Mouse (Mus musculus): ENCODE results near the gene Ube2e3. TPM values are rescaled to one million over a fixed set of nuclear protein-coding genes. Genes with fewer than 3 reads are reported as not detected.

The Ube2e3 gene
- total RNA-seq (2014; fragmentation: Nextera tagmentation) (87.9 and 95.4 TPM in 2 replicates), total RNA-seq (2017) (95.7 and 95.9 TPM in 2 replicates), polyA plus RNA-seq (2012) (99.6 and 129 TPM in 2 replicates)

GRCm38 (mm10) chr2:78867726-78868510 lies at the start of gene Ube2e3:
Gene Ube2e3, plus strand, starts transcription at chr2:78868124.
- Histone ChIP-seq H3K27me3 (ENCODE audit: insufficient read depth, low read length) (no peaks in the 10 kb centered on the region), H3K36me3 (replicated peaks) (peaks cover 18% of the 10 kb centered on the region), H3K4me3 (ENCODE audit: low read depth, low read length) (peak within 1 kb of the TSS; percentile 77), H3K9me3 (replicated peaks) (no peaks in the 10 kb centered on the region), H3K4me1 (ENCODE audit: insufficient read depth, low read depth, low read length) (peaks cover 63% of the 10 kb centered on the region)
- TF ChIP-seq CTCF (IDR thresholded peaks at IDR 0.05; ENCODE audit: low read depth, low read length) (no peak), GATA2 (IDR thresholded peaks at IDR 0.05; ENCODE audit: borderline replicate concordance, low read depth, low read length) (no peak), GATA1 (IDR thresholded peaks at IDR 0.05; ENCODE audit: borderline replicate concordance, low read length) (no peak), TAL1 (conservative IDR thresholded peaks at IDR 0.05; ENCODE audit: low read depth, low read length) (no peak), POLR2AphosphoS5 (IDR thresholded peaks at IDR 0.05; ENCODE audit: insufficient replicate concordance, low read depth, low read length) (no peak)
- ATAC-seq (ENCODE audit: extremely low read depth, insufficient number of reproducible peaks, low FRiP score, poor library complexity, severe bottlenecking) = no peak
- no peak for DNase-seq (ENCODE audit: low spot score)

- Histone ChIP-seq H3K27me3 (ENCODE audit: insufficient read depth, low read length) (no peaks in the 10 kb centered on the region), H3K4me1 (ENCODE audit: insufficient read depth, low read depth, low read length) (no peaks in the 10 kb centered on the region; the same call in 1 of the 2 replicates), H3K4me3 (ENCODE audit: low read depth, low read length) (no peak overlapping the region), H3K9me3 (replicated peaks) (no peaks in the 10 kb centered on the region), H3K36me3 (replicated peaks) (no peaks in the 10 kb centered on the region)
- no peak for TF ChIP-seq GATA2 (IDR thresholded peaks at IDR 0.05; ENCODE audit: borderline replicate concordance, low read depth, low read length)
- no peak for TF ChIP-seq CTCF (IDR thresholded peaks at IDR 0.05; ENCODE audit: low read depth, low read length)
- TF ChIP-seq POLR2AphosphoS5 (IDR thresholded peaks at IDR 0.05; ENCODE audit: insufficient replicate concordance, low read depth, low read length) = no peak
- TF ChIP-seq GATA1 (IDR thresholded peaks at IDR 0.05; ENCODE audit: borderline replicate concordance, low read length) = no peak
- TF ChIP-seq TAL1 (conservative IDR thresholded peaks at IDR 0.05; ENCODE audit: low read depth, low read length) = no peak
- no peak for DNase-seq (ENCODE audit: low spot score)
- ATAC-seq (ENCODE audit: extremely low read depth, insufficient number of reproducible peaks, low FRiP score, poor library complexity, severe bottlenecking) = no peak
Observed at GRCm38 (mm10) chr2:78829887-78830286, 38.0 kb upstream of the Ube2e3 start.

- no peak overlapping the region for H3K4me3 ChIP-seq (ENCODE audit: low read depth, low read length)
- TF ChIP-seq POLR2AphosphoS5 (IDR thresholded peaks at IDR 0.05; ENCODE audit: insufficient replicate concordance, low read depth, low read length) = no peak
- no peak for TF ChIP-seq GATA1 (IDR thresholded peaks at IDR 0.05; ENCODE audit: borderline replicate concordance, low read length)
- TF ChIP-seq GATA2 (IDR thresholded peaks at IDR 0.05; ENCODE audit: borderline replicate concordance, low read depth, low read length) = no peak
- no peak; the same call in 1 of the 2 replicates for TF ChIP-seq TAL1 (conservative IDR thresholded peaks at IDR 0.05; ENCODE audit: low read depth, low read length)
- TF ChIP-seq CTCF (IDR thresholded peaks at IDR 0.05; ENCODE audit: low read depth, low read length) = no peak
- H3K4me1 ChIP-seq (ENCODE audit: insufficient read depth, low read depth, low read length) = peaks cover 26% of the 10 kb centered on the region
- no peaks in the 10 kb centered on the region for H3K36me3 ChIP-seq (replicated peaks)
- DNase-seq (ENCODE audit: low spot score) (peak; percentile 26), ATAC-seq (ENCODE audit: extremely low read depth, insufficient number of reproducible peaks, low FRiP score, poor library complexity, severe bottlenecking) (peak; percentile 87)
- H3K9me3 ChIP-seq (replicated peaks) = no peaks in the 10 kb centered on the region
- H3K27me3 ChIP-seq (ENCODE audit: insufficient read depth, low read length) = no peaks in the 10 kb centered on the region
Observed at GRCm38 (mm10) chr2:78841494-78842224, 26.3 kb upstream of the Ube2e3 start.

GRCm38 (mm10) chr2:78844365-78844764 lies 23.6 kb upstream of the Ube2e3 start:
- H3K36me3 ChIP-seq (replicated peaks) = no peaks in the 10 kb centered on the region
- H3K4me3 ChIP-seq (ENCODE audit: low read depth, low read length) = no peak overlapping the region
- ATAC-seq (ENCODE audit: extremely low read depth, insufficient number of reproducible peaks, low FRiP score, poor library complexity, severe bottlenecking) (no peak), DNase-seq (ENCODE audit: low spot score) (no peak)
- H3K9me3 ChIP-seq (replicated peaks) = no peaks in the 10 kb centered on the region
- H3K27me3 ChIP-seq (ENCODE audit: insufficient read depth, low read length) = no peaks in the 10 kb centered on the region
- peaks cover 23% of the 10 kb centered on the region for H3K4me1 ChIP-seq (ENCODE audit: insufficient read depth, low read depth, low read length)
- no peak for TF ChIP-seq GATA1 (IDR thresholded peaks at IDR 0.05; ENCODE audit: borderline replicate concordance, low read length)
- no peak for TF ChIP-seq CTCF (IDR thresholded peaks at IDR 0.05; ENCODE audit: low read depth, low read length)
- no peak for TF ChIP-seq GATA2 (IDR thresholded peaks at IDR 0.05; ENCODE audit: borderline replicate concordance, low read depth, low read length)
- TF ChIP-seq POLR2AphosphoS5 (IDR thresholded peaks at IDR 0.05; ENCODE audit: insufficient replicate concordance, low read depth, low read length) = no peak
- TF ChIP-seq TAL1 (conservative IDR thresholded peaks at IDR 0.05; ENCODE audit: low read depth, low read length) = no peak

- peaks cover 23% of the 10 kb centered on the region for H3K4me1 ChIP-seq (ENCODE audit: insufficient read depth, low read depth, low read length)
- TF ChIP-seq GATA2 (IDR thresholded peaks at IDR 0.05; ENCODE audit: borderline replicate concordance, low read depth, low read length) = no peak
- no peak for TF ChIP-seq TAL1 (conservative IDR thresholded peaks at IDR 0.05; ENCODE audit: low read depth, low read length)
- TF ChIP-seq GATA1 (IDR thresholded peaks at IDR 0.05; ENCODE audit: borderline replicate concordance, low read length) = no peak
- TF ChIP-seq POLR2AphosphoS5 (IDR thresholded peaks at IDR 0.05; ENCODE audit: insufficient replicate concordance, low read depth, low read length) = no peak
- no peak for TF ChIP-seq CTCF (IDR thresholded peaks at IDR 0.05; ENCODE audit: low read depth, low read length)
- H3K4me3 ChIP-seq (ENCODE audit: low read depth, low read length) = no peak overlapping the region
- no peak for ATAC-seq (ENCODE audit: extremely low read depth, insufficient number of reproducible peaks, low FRiP score, poor library complexity, severe bottlenecking)
- DNase-seq (ENCODE audit: low spot score) = no peak
- no peaks in the 10 kb centered on the region for H3K9me3 ChIP-seq (replicated peaks)
- H3K36me3 ChIP-seq (replicated peaks) = no peaks in the 10 kb centered on the region
- H3K27me3 ChIP-seq (ENCODE audit: insufficient read depth, low read length) = no peaks in the 10 kb centered on the region
Observed at GRCm38 (mm10) chr2:78845274-78845673, 22.6 kb upstream of the Ube2e3 start.

- Histone ChIP-seq H3K9me3 (replicated peaks) (no peaks in the 10 kb centered on the region), H3K4me1 (ENCODE audit: insufficient read depth, low read depth, low read length) (peaks cover 21% of the 10 kb centered on the region), H3K27me3 (ENCODE audit: insufficient read depth, low read length) (no peaks in the 10 kb centered on the region), H3K4me3 (ENCODE audit: low read depth, low read length) (no peak overlapping the region), H3K36me3 (replicated peaks) (no peaks in the 10 kb centered on the region)
- TF ChIP-seq GATA1 (IDR thresholded peaks at IDR 0.05; ENCODE audit: borderline replicate concordance, low read length) = no peak
- no peak for TF ChIP-seq GATA2 (IDR thresholded peaks at IDR 0.05; ENCODE audit: borderline replicate concordance, low read depth, low read length)
- TF ChIP-seq CTCF (IDR thresholded peaks at IDR 0.05; ENCODE audit: low read depth, low read length) = no peak
- no peak for TF ChIP-seq TAL1 (conservative IDR thresholded peaks at IDR 0.05; ENCODE audit: low read depth, low read length)
- no peak for TF ChIP-seq POLR2AphosphoS5 (IDR thresholded peaks at IDR 0.05; ENCODE audit: insufficient replicate concordance, low read depth, low read length)
- ATAC-seq (ENCODE audit: extremely low read depth, insufficient number of reproducible peaks, low FRiP score, poor library complexity, severe bottlenecking) = no peak
- no peak for DNase-seq (ENCODE audit: low spot score)
Observed at GRCm38 (mm10) chr2:78845717-78846116, 22.2 kb upstream of the Ube2e3 start.

Measured in G1E (cell line).